Mouse (Mus musculus) megakaryocyte progenitor cell, adult 5-6 weeks (primary cell): ENCODE measurements around the gene Smim5. TPM values are rescaled to one million over a fixed set of nuclear protein-coding genes. Genes with fewer than 3 reads are reported as not detected.
"Not testable (repeated sequence)": the region's sequence is repeated elsewhere in the genome, so short reads cannot be mapped to it uniquely, and the experiment has no call there.

ENCODE experiments used
- ATAC-seq: replicated peaks from 2 replicates; pipeline ENCODE4 v1.8.0; 2016; ENCODE audit warnings: mild to moderate bottlenecking, moderate TSS enrichment, inconsistent platforms; ENCODE audit not compliant: poor library complexity
- total RNA-seq, 2 experiments: library from RNA; stranded (forward) in 1 of 2; stranded (reverse) in 1 of 2; fragments of 157-497, 149-512 nt in 1 of 2; fragments of 200-1000 nt in 1 of 2; gene quantifications; 2 replicates each; pipeline versions ENCODE4 v1.2.3 to v1.2.4; 2015 to 2017

The Smim5 gene
- total RNA-seq (2015) (4.9 and 8.7 TPM in 2 replicates), total RNA-seq (2017) (2.8 and 8.2 TPM in 2 replicates)

DNA sequence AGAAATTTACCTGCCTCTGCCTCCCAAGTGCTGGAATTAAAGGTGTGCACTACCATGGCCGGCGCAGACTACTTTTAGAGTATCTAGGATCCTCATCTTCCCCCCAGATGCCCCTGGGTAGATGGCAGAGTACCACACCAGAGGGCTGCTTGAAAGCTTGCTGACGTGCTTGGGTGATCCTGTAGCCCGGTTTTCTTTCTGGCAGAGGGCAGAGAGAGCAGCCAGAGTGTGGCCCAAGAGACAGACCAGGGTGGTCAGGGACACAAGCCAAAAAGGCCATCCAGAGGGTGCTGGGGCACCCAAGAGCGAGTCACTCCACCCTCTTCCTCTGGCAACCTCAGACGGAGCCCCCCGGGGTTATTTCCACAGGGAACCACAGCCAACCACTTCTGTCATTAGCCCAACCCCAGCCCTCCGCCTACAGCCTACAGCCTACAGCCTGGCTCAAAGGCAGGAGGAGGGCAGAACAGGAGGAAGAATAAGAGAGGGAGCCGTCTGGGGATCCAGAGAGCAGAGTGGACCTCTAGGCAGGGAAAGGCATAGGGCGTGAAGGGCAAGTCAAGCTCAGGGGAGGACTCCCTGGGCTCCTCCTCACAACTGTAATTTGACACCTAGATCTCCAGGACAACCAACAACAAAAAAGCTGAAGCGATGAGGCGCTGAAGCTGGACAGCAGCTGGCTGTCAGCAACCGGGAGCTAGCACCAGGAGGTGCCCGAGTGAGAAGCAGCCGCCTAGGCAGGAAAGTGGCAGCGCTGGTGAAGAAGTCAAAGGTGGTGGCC lies at the start of gene Smim5:
Smim5 (plus strand) TSS at position 481 of the 781 bp plus-strand sequence.
- ATAC-seq: peak; percentile 49

DNA sequence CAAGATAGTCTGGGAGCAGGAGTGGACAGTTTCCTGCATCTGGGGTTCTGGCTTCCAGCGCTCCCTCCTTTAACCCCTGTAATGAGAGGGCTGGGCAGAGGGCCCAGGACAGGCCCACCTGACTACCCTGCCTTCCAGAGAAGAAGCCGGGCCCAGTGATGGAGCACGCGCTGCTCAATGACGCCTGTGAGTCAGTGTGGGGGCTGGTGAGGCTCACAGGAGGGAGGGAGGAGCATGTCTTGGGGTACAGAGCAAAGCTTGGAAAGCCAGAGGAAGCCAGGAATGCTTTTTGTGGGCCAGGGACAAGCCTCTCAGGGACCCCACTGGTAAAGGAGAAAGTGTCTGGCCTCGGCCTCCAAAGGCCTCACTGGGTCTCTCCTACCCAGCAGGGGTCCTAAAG lies 45.1 kb upstream of the Smim5 start:
- ATAC-seq: no peak

DNA sequence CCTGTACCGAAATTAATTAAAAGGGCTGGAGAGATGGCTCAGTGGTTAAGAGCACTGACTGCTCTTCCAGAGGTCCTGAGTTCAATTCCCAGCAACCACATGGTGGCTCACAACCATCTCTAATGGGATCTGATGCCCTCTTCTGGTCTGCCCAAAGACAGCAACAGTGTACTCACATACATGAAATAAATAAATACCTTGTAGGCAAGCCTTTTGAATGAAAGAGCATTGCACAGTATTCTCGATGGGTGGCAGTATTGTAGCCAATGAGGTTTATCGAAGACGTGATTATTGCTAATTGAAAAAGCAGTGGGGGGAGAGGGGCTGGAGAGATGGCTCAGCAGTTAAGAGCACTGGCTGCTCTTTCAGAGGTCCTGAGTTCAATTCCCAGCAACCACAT lies 42.6 kb upstream of the Smim5 start:
- not testable (repeated sequence) for ATAC-seq

DNA sequence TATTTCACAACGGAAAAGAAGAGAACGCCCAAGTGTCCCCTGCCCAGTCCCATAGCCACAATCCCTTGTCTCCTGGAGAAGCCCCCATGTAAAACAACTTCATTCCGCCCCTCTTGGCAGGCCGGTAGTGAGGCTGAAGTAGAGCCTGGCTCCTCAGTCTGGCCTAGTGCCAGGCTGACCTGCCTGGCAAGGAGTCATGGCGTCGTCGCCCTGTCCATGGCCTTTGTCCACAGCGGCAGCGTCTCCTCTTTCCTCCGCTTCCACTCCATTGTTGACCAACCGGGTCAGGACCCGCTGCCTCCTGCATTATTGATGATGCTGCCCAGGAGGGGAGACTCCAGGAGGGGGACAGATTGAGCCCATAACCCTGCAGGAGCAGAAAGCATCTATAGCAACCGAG lies 41.8 kb upstream of the Smim5 start:
- no peak for ATAC-seq

GRCm38 (mm10) chr11:115858354-115858753 lies 41.4 kb upstream of the Smim5 start, which contains the start of gene Myo15b:
Myo15b (plus strand) TSS chr11:115858406.
- no peak for ATAC-seq

DNA sequence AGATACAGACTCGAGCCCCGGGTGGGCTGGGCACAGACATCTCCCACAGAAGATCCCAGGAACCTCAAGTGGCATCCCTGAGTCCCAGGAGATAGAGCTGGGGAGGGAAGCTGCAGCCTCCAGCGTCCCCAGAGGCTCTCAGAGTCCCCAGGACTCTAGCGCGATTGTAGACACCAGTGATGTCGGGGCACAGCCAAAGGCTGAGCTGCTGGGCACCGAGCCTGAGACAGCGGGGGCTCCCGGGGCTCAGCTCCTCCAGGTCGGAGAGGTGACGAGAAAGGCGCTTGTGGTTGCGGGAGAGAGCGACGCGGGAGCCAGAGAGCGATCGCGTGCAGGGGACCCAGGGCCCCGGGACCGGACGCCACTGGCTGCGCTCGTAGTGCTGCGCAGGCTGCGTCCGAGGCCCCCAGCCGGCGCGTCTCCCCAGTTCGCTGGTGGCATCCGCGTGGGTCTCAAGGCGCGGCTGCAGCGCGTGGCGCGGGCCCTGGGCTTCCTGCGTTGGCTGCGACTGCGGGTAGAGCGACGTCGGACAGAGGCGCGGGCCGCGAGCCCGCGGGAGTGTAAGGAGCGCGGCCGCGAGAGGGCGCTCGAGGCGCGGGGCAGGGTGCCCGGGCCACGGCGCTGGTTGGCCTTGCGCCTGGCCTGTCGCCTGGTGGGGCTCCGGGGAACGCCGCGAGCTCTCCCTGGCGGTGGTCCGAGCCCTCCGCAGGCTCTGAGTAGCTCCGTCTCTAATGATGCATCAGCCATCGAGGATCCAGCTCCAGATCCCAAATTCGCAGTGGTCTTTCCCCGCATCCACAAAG lies 40.4 kb upstream of the Smim5 start:
- ATAC-seq: peak; percentile 96

DNA sequence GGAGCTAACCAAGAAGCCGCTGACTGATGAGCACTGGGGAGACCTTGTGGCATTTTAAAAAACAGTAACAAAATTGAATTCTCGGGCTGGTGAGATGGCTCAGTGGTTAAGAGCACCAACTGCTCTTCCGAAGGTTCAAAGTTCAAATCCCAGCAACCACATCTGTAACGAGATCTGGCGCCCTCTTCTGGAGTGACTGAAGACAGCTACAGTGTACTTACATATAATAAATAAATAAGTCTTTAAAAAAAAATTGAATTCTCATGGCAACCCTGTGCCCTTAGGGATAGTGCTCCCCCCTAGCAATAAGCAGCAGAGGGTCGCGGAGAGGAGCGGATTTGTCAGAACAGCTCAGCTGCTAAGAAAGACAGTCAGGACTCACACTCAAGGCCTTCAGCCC lies 35.9 kb upstream of the Smim5 start:
- ATAC-seq: no peak

DNA sequence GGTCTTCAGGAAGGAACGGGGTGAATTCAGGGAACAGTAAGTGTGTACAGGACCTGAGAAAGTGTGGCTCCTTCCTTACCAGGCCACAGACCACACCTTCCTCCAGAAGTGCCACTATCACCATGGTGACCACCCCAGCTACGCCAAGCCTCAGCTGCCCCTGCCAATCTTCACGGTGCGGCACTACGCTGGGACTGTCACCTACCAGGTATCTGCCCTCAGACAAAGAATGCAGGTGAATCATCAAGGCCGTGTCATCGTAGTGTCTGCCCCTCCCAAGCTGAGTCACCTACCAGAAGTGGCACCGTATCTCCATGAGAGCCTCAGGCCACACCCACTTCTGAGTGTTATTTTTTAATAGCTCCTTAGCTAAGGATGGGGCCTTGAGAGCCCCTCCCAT lies 30.4 kb upstream of the Smim5 start:
- peak; percentile 75 for ATAC-seq

DNA sequence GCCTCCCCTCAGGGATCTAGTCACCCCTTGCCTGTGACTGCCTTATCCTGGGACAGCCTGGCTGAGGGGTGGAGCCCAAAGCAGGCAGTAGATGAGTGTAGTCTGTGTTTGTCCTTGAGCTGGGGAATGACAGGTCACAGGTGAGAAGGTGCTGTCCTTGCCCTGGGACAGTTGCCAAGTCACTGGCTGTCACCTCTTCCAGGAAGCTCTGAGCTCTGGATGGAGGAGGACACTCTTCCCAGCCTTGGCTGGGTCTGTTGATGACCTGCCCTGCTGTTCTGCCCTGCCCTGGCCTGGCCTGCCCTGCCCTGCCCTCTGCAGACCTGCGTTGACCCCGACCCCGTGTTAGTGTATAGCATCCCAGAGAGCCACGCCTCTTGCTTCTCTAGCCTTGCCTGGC lies 27.3 kb upstream of the Smim5 start:
- no peak for ATAC-seq

DNA sequence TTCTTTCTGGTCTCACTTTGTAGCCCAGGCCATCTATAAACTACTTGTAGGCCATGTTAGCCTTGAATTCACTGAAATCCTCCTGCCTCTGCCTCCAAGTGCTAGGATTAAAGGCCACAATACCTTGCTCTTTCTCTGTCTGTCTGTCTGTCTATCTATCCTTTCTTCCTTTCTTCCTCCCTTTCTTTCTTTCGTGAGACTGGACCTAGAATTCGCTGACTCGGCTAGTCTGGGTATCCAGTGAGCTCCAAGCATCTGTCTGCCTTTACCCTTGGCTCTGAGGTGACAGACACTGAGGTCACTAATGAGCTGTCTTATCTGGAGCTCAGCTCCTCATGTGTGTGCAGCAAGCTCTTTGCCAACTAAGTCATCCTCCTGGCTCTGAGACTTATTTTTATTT lies 23.8 kb upstream of the Smim5 start:
- ATAC-seq: no peak

- ATAC-seq: no peak
Measured at GRCm38 (mm10) chr11:115876438-115876837, 23.3 kb upstream of the Smim5 start.

DNA sequence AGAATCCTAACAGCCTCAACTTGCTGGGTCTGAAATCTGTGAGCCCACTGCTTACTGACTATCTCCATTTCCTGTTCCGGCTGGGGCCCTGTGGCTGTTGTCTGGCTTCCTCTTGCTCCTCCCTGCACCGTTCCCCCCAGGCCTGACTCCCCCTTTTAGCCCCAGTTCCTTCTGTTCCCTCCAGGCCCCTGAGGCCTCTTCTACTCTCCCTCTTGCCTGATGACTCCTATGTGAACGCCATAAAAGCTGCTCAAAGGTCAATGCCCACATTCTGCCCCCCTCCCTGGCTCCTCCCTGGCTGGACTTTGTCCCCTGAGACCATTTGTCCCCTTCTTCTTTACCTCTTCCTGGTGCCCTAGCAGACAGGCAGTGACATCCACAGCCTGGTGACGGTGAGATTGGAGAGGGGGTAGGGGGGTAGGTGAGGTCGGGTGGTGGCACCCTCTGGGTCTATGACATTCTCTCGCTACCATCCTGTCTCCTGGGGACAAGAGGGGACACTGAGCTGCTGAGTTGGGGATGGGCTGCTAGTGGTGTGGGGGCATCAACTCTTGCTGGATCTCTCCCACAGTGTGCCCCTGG lies 22.5 kb upstream of the Smim5 start:
- peak; percentile 45; the same call in 1 of the 2 replicates for ATAC-seq

DNA sequence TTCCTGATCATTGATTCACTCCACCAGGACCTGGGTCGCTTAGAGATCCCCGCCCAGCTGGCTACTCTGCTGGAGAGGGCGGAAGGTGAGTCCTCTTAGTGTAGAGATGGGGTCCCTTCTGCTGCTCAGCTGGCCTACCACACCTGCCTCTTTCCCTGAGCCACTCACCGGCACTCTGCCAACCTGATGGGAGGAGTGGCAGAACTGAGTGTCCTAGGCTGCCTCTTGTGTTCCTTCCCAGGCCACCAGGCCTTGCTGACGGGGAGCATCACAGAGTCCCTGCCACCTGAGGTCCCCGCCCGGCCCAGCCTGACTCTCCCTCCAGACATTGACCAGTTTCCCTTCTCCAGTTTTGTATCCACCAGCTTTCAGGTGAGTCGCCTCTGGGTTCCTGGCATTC lies 21.7 kb upstream of the Smim5 start:
- no peak for ATAC-seq

- peak; percentile 74 for ATAC-seq
Measured at GRCm38 (mm10) chr11:115881002-115881401, 18.8 kb upstream of the Smim5 start.

- no peak for ATAC-seq
Measured at GRCm38 (mm10) chr11:115883251-115883650, 16.5 kb upstream of the Smim5 start.

DNA sequence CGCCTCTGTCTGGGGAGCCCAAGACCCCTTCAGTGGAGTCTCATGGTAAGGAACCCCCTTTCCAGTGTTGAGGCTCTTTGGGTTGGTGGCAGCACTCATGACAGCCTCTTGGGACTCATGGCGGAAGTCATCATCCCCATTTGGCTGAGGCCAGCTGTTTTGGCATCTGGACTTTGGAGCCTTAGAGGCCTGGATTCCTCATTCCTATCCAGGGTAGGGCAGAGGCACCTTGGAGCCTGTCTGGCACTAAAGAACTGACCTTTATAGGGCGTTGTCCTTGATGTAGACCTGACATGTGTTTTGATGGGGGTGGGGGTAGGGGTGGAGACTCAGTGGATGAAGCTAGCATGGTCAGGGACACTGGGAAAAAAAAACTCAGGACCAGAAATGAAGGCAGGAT lies 15.4 kb upstream of the Smim5 start:
- no peak for ATAC-seq

DNA sequence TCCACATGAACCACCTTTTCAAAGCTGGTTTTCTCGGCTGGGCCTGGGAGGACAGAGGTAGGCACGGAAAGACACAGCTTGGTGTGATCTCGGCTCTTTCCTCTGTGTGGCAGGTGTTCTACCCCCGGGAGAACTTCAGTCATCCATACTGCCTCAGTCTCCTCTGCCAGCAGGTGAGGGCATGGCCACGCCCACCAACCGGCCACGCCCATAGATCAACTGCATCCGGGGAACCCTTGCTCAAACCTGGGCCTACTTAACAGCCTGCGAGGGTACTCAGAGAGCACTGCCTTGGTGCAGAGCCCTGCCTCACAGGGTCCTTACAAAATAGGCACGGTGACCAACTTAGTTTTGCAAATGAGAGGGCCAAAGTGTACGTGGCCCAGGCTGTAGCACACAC lies 14.5 kb upstream of the Smim5 start:
- ATAC-seq: no peak

GRCm38 (mm10) chr11:115886446-115886845 lies 13.3 kb upstream of the Smim5 start:
- no peak for ATAC-seq

GRCm38 (mm10) chr11:115888020-115888419 lies 11.7 kb upstream of the Smim5 start:
- no peak for ATAC-seq

DNA sequence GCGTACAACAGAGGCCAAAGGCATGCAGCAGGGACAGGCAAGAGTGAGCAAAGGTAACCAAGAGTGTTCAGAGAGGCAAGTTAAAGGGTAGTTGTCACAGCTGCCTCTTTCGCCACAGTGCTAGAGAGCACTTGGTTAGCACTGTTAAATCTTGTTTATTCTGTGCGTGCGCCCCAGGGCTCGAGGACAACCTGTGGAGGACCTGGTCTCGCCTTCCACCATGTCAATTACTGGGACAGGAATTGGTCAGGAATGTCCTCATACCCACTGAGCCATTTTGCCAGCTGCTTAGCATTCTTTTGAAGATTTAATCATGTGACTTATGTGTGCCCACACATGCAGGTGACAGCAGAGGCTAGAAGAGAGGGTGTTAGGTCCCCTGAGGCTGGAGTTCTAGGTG lies 10.6 kb upstream of the Smim5 start:
- no peak for ATAC-seq

GRCm38 (mm10) chr11:115892213-115892612 lies 7.6 kb upstream of the Smim5 start:
- ATAC-seq: no peak

DNA sequence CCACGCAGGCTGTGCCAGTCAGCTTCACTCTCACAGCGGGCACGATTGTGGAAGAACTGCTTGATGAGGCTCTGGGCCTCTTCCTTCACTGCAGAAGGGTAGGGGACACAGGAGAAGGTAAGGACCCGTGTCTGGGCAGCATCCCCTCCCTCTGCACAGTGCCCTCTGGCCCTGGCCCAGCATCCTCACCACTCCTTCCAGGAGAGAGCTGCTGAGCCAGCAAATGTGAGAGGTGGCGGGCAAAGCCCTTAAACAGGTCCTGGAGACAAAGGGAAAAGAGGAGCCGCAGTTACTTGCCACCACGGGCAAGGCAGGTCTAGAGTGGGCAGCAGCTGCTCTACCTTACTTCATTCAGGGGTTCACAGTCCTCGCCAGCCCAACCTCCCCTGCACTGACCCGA lies 6.7 kb upstream of the Smim5 start:
- no peak for ATAC-seq
